Mouse (Mus musculus) forebrain, embryonic 11.5 days (tissue): Measurements from ENCODE around the gene Il22. TPM values are rescaled to one million over a fixed set of nuclear protein-coding genes. Genes with fewer than 3 reads are reported as not detected.

ENCODE experiments used
- polyA plus RNA-seq: library from polyadenylated mRNA; unstranded; fragments of >200 nt; fragmentation: Nextera tagmentation; extraction: Ambion mirVana; gene quantifications from 2 replicates; pipeline ENCODE4 v1.2.1, GENCODE M21; 2014

Gene Il22
- polyA plus RNA-seq, 1 experiment from 2014 or later, result not detected

Other genes with a start within 250 kb of the Il22 start
- 61.8 and 67.1 TPM in 2 replicates for gene Mdm1, start 63.1 kb upstream of the Il22 start, polyA plus RNA-seq
- gene Gm32717, start 35.8 kb downstream of the Il22 start, polyA plus RNA-seq, result not detected in 2 replicates
- not detected in 2 replicates for gene Gm32802, start 53.7 kb downstream of the Il22 start, polyA plus RNA-seq
- not detected in 2 replicates for gene Iltifb, start 90.1 kb downstream of the Il22 start, polyA plus RNA-seq
- not detected in 2 replicates for gene Gm9040, start 122.0 kb downstream of the Il22 start, polyA plus RNA-seq
- gene Gm9044, start 127.5 kb downstream of the Il22 start, polyA plus RNA-seq, result not detected in 2 replicates
- not detected in 2 replicates for gene Gm9045, start 132.9 kb downstream of the Il22 start, polyA plus RNA-seq
- not detected in 2 replicates for gene Gm9046, start 138.3 kb downstream of the Il22 start, polyA plus RNA-seq
- not detected in 2 replicates for gene Gm9048, start 143.7 kb downstream of the Il22 start, polyA plus RNA-seq
- not detected in 2 replicates for gene Gm9049, start 149.2 kb downstream of the Il22 start, polyA plus RNA-seq
- gene Ifng, start 236.1 kb downstream of the Il22 start, polyA plus RNA-seq, result not detected in 2 replicates